Mouse (Mus musculus) brain, embryonic 18.5 days (tissue): ENCODE measurements at regions not wholly inside any gene's neighbourhood (a gene's known extent, or its start where the extent isn't known, plus 50 kb on each side); places are given as distances from the start of the nearest gene placed in this dataset.

ENCODE experiments used
- DNase-seq: peaks from one replicate; pipeline ENCODE4 v3.0.0-alpha.2; 2012; ENCODE audit warnings: low read depth, low spot score

GRCm38 (mm10) chr2:61100854-61101253 is 137.9 kb upstream of the Rbms1 start:
- no peak for DNase-seq

DNA sequence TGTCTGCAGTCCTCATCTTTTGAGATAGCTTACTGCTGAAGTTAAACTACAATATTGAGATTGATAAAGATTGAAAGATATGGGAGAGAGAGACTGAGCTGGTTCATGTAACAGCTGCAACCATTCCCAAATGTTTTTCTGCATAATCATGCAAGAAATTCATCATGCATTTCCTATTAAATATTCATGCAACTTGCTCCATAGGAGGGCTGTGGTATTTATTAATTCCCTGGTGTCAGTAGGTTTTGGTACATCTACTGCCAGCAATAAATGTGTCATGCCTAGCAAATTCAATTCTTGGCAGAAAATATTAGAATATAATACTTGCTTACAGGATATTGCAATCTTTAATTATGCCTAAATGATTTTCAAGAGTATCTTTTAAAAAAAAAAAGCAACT is 125.5 kb upstream of the Rbms1 start:
- no peak for DNase-seq

DNA sequence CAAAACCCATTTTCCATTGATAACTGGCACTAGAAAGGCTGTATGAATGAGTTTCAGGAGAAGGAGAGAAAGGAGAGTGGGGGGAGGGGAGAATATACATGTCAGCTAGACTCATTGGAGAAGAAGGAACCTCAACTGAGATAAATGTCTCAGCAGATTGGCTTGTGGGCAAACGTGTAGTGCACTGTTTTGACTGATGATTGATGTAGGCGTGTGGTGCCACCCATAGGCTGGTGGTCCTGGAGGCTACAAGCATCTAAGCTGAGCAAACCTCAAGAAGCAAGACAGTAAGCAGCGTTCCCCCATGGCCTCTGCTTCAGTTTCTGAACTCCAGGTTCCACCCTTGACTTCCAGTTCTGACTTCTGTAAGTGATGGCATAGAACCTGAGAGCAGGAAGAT is 121.8 kb upstream of the Rbms1 start:
- no peak for DNase-seq

- DNase-seq = no peak
Observed at GRCm38 (mm10) chr2:61083100-61083499, 120.1 kb upstream of the Rbms1 start.

- DNase-seq = no peak
Observed at GRCm38 (mm10) chr2:61082640-61083039, 119.6 kb upstream of the Rbms1 start.

DNA sequence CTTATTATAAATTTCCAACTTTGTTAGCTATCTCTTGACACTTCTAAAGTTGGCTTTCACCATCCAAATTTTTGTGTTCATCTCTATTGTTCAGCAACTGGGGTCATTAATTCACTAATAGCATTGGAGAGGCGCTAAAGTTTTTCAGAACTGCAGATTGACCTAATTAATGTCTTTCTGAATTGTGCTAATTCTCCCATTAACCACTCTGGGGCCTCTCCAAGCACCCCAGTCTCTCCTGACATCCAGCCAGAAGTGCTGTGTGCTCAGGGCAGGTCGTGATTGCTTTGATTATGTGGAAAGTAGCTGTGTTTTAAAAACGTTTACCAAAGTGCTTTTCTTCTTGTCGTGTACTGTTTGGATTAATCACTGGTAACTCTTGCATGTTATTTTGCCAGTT is 117.0 kb upstream of the Rbms1 start:
- no peak for DNase-seq

DNA sequence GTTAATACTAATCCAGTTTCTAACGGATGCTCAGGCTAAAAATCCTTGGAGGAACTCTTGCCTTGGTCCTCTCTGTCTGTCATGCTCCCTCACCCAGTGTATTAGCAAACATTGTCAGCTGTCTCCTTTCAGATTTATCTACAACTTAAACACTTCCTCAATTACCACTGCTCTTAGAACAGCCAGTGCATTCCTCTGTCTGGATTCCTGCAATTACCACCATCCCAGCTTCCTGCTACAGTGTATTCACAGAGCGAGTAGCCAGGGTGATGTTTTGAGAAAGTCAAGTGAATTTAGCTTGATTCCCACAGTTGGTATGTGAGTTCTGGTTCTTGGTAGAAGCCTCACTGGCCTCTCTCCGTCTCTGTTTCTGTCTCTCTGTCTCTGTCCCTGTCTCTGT is 108.0 kb upstream of the Rbms1 start:
- no peak for DNase-seq

- no peak for DNase-seq
Observed at GRCm38 (mm10) chr2:61067877-61068276, 104.9 kb upstream of the Rbms1 start.

DNA sequence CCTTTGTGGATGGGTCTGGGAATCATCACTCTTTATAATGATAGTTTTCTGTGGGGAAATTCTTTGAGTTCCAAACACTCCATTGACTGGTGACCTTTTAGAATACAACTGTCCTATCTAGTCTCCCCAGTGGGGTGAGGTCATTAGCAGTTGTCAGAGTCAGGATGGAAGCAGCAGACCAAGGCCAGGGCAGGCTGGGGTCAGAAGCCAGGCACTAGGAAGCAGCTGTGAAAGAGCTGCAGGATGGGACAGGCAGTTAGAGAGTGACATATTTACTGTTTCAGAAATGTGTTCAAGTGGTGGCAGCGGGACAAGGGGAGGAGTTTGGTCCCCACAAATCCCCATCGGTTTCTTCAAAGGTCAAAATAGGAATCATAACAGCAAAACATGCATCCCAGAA is 99.1 kb upstream of the Rbms1 start:
- DNase-seq = no peak

- DNase-seq = no peak
Observed at GRCm38 (mm10) chr2:61060906-61061305, 97.9 kb upstream of the Rbms1 start.

DNA sequence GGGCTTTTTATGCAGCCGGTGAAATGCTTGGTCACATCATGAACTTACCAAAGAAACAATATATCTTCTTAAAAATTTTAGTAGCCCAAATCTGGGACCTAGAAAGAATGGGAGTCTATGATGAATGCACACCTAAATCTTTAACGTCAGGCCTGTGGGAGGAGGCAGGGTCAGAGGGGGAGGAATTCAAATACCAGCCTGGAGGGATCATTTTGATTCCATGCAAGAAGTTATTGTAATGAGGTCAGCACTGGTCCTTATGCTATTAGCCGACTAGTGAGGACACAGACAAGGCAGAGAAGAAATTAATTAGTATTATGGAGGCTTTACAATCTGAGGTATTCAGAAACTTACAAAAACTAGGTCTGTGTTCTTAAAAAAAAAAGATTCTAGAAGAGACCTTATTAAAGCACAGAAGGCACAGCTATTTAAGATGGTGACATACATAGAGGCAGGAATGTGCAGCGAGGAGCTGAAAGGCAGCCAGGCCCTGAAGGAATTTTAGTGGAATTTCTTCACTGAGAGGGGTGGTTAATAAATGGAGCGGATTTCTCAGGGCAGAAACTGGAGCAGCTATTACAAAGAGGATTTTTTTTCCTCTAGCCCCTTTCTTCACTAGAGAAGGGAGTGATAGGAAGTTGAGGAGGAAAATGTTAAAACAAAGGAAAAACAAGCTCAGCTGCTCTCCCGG is 95.7 kb upstream of the Rbms1 start:
- DNase-seq = no peak

- DNase-seq = no peak
Observed at GRCm38 (mm10) chr2:61052296-61052695, 89.3 kb upstream of the Rbms1 start.

DNA sequence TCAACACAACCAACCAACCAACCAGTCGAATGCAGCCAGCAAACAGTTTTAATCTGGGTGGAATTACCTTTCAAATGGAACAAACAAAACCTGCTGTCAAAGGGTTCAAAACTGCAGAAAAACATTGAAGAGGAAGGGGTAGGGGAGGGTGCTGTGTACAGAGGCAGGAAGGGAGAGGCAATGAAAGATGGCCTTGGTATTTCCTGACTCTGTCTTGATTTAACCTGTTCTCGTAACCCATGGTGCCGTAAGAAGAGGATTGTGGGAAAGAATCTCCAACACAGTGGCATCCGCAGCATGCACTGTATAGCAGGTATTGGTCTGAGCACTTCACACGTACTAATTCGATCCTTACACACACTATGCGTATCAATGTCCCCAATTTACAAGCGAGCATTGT is 88.8 kb upstream of the Rbms1 start:
- no peak for DNase-seq

DNA sequence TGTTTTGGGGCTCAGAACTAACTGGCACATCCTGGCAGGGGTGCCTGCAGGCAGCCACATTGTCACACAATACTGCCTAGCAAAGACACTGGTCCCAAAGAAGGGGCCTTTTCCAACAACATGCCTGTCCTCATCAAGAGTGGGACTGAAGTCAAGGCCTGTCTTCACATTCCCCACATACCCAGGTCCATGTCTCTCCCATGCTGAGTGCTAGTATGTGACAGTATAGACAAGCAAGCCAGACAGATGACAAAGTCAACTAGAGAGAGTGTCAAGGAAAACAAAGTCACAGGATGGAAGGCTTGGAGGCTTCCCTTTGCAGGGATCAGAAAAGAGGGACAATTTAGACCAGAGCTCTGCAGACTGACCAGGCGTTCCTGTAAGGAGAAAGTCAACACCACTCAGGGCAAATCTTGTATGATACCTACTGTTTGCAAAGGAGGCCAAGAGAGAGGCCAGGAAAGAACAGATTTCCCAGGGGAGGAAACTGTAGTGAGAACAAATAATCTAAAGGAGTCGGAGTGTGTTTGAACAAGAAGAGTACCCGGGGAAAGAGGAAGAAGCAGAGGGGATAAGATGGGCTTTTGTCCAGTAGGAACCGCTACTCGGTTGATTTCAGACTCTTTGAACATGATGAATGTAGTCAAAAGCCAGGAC is 83.2 kb upstream of the Rbms1 start:
- no peak for DNase-seq

DNA sequence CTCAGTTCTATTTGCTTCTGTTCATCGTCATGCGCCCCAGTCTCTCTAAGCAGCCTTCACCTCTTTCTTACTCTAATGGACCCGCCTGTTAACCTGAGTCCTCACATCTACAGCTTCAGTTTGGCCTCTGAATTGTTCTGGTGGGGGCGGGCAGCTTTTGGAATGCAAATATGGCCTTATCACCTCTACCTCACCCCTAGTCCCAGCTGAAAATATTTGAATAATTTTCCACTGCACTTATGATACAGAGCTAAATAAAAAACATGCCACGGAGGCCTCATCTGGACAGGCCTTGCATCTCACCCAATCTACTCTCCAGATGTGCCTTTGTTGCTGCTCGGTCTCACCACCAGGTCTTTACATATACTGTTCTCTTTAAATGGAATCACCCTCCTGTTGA is 82.5 kb upstream of the Rbms1 start:
- DNase-seq = no peak

- no peak for DNase-seq
Observed at GRCm38 (mm10) chr2:61032920-61033319, 69.9 kb upstream of the Rbms1 start.

GRCm38 (mm10) chr2:61029706-61030105 is 66.7 kb upstream of the Rbms1 start:
- no peak for DNase-seq

DNA sequence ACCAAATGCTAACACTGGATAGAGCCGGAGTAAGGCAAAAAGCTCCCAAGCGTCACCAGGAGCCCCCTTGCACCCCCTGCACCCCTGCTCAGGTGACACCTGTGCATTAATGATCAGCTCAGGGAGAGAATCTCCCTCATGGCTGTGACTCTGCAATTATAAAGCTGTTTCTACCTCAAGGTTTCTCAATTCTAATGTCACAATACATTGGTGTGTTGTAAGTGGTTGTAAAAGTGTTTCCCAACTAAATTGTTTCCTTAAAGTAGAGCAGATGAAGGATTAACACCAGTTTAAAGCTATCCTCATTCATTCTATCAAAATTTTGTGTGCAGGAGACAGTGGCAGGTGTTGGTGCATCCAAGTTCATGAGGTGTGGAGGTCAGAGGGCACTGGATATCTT is 65.6 kb upstream of the Rbms1 start:
- DNase-seq = no peak

- no peak for DNase-seq
Observed at GRCm38 (mm10) chr2:61027686-61028085, 64.7 kb upstream of the Rbms1 start.

DNA sequence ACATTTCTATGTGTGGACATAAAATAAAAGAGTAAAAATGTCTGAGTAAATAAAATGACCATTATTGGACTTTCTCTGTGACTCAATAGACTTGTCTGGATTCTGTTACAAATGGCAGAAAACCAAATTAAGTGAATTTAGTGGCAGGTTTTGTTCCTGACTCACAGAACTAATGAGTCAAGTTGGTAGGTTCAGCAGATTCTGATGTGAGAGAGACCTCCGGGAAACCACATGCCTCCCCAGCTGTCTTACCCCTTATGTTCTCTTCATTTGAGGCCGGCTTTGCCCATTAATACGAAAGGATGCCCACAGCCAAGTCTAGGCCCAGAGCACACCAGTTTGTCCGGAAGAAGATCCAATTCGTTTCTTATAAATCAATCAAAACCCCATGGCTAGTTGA is 59.4 kb upstream of the Rbms1 start:
- no peak for DNase-seq

DNA sequence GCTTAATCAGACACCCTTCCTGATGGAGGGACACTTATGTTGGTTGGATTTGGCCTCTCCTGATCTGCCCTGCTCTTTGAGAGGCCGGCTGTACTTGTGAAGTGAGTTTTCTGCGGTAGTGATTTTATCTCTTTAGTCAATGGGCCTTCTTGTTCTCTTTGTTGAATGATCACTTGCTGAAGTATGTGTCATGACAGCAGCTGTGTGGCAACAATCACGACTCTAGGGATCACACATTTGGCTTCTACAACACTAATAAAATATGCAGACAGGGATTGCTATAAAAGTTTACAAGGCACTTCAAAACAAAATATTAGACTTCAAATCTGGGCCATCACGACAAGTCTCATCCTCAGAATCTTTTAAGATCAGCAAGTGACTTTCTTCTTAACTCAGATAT is 57.8 kb upstream of the Rbms1 start:
- no peak for DNase-seq

- no peak for DNase-seq
Observed at GRCm38 (mm10) chr2:61013006-61013405, 50.0 kb upstream of the Rbms1 start.
